Mouse (Mus musculus) bone marrow, adult 2 months (tissue): ENCODE data around the gene Acss2.

Experiments
- CTCF ChIP-seq: fragments of 200-500 bp; IDR thresholded peaks from 2 replicates; pipeline ENCODE4 v1.5.1; 2011; ENCODE audit warnings: low read length, control low read depth; ENCODE audit not compliant: control insufficient read depth, insufficient read depth
- POLR2A ChIP-seq: fragments of 200-500 bp; IDR thresholded peaks from 2 replicates; pipeline ENCODE4 v1.6.1; 2011; ENCODE audit warnings: low read depth, mild to moderate bottlenecking, control low read depth, low read length, borderline replicate concordance; ENCODE audit not compliant: control insufficient read depth

DNA sequence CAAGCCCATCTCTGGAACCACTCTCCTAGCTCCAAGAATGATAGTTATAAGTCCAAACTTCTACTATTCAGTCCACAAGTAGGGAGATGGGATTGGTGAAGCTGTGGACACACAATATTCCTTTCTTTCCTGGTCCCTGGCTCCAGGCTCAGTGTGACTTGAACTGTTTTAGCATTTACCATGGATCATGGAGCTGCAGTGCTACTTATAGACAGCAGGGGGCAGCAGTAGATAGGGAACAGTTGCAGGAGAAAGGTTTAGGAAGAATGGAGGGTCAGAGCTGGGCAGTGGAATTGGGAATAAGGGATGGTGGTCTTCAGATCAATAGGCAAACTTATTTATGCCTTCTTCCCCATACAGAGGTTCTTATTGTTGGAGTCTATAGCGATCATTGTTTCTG, 1.8 kb upstream of the Acss2 start:
- TF ChIP-seq POLR2A = no peak
- peak; percentile 69 for TF ChIP-seq CTCF
